Mouse (Mus musculus) embryonic facial prominence, embryonic 14.5 days (tissue): ENCODE measurements around the gene Gtf3c6. TPM values are rescaled to one million over a fixed set of nuclear protein-coding genes. Genes with fewer than 3 reads are reported as not detected.
A peak's percentile ranks its signal among the peaks of the same experiment; 100 is the strongest.
"Not testable (repeated sequence)": the region's sequence is repeated elsewhere in the genome, so short reads cannot be mapped to it uniquely, and the experiment has no call there.

ENCODE experiments used
- ATAC-seq: fragments of 200-750 bp; cut with Nextera tagmentation; 2 replicates; pipeline ENCODE4 v1.8.0; 2017; ENCODE audit warnings: low read depth, moderate number of reproducible peaks, moderate TSS enrichment
- DNase-seq: peaks from one replicate; pipeline ENCODE4 v3.0.0-alpha.2; 2015; ENCODE audit warnings: low spot score
- H3K27ac ChIP-seq: fragments of 300-500 bp; sonication (generic); replicated peaks from 2 replicates; pipeline ENCODE4 v1.5.1; 2014; ENCODE audit warnings: low read depth, mild to moderate bottlenecking, low read length, moderate library complexity
- H3K27me3 ChIP-seq: fragments of 300-500 bp; sonication (generic); replicated peaks from 2 replicates; pipeline ENCODE4 v1.6.1; 2014; ENCODE audit warnings: low read length; ENCODE audit not compliant: control insufficient read depth, insufficient read depth
- H3K36me3 ChIP-seq: fragments of 300-500 bp; sonication (generic); 2 replicates; pipeline ENCODE4 v1.6.1; 2014; ENCODE audit warnings: low read length, mixed read lengths; ENCODE audit not compliant: control insufficient read depth, insufficient read depth
- H3K4me1 ChIP-seq: fragments of 300-500 bp; sonication (generic); 2 replicates; pipeline ENCODE4 v1.6.1; 2014; ENCODE audit warnings: antibody characterized with exemption, low read length; ENCODE audit not compliant: control insufficient read depth, insufficient read depth
- H3K4me2 ChIP-seq: fragments of 300-500 bp; sonication (generic); 2 replicates; pipeline ENCODE4 v1.6.1; 2014; ENCODE audit warnings: low read depth, mild to moderate bottlenecking, low read length, moderate library complexity, mixed read lengths
- H3K4me3 ChIP-seq: fragments of 300-500 bp; sonication (generic); 2 replicates; pipeline ENCODE4 v1.5.1; 2014; ENCODE audit warnings: low read depth, mild to moderate bottlenecking, low read length
- H3K9ac ChIP-seq: fragments of 300-500 bp; sonication (generic); 2 replicates; pipeline ENCODE4 v1.6.1; 2014; ENCODE audit warnings: low read depth, mild to moderate bottlenecking, low read length, moderate library complexity, mixed read lengths
- H3K9me3 ChIP-seq: fragments of 300-500 bp; sonication (generic); 2 replicates; pipeline ENCODE4 v1.6.1; 2016; ENCODE audit warnings: low read length; ENCODE audit not compliant: control insufficient read depth
- WGBS: fragments of 180-500 bp; shearing (Covaris S2); extraction: QIAGEN DNeasy Blood & Tissue Kit; methylation state at CpG from one replicate; pipeline ENCODE4 v1.1.7; 2014; 5-methylcytosine and 5-hydroxymethylcytosine counted together
- polyA plus RNA-seq: library from polyadenylated mRNA; unstranded; fragments of >200 nt; fragmentation: Nextera tagmentation; extraction: Ambion mirVana; gene quantifications from 2 replicates; pipeline ENCODE4 v1.2.1, GENCODE M21; 2014

Gene Gtf3c6
- 82.5 and 89.0 TPM in 2 replicates for polyA plus RNA-seq

DNA sequence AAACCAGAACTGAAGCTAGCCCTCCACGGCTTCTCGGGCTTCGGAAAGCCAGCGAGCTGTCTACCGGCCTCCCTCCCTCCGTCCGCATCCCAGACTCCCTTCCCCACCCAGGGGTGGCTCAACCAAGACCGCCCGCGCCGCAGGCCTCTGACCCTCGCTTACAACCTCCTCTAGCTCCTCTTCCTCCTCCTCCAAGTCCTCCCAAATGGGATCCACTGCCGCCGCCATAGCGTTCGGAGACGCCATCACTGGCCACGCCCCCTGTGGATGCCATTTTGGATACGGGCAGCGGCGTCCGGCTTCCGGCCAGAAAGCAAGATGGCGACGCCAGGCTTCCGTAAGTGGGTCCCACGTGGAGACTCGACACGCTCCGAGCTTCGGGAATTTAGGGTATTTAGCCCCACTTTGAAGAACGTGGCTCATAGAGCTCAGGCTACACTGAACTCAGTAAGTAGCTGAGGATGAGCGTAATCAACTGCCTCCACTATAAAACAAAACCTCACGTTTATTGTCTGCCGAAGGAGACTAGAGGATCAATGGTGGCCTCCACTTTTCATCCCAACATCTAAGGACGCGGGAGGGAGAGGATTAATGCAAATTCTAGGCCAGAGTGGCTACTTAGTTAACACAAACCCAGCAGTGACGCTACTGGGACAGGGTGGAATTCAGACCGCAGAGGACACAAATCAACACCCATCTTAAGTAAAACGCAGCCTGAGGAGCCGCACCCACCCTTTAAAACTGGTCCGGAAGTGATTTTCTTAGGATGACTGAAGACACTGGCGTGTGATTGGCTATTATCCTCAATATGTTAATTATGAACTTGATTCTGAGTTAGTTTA is at the start of gene Gtf3c6:
Gtf3c6 (minus strand) TSS at position 695 of the 842 bp plus-strand sequence.
- DNase-seq (peak; percentile 97), ATAC-seq (peak; percentile 78)
- H3K4me3 ChIP-seq = peak within 1 kb of the TSS; percentile 84
- peak within 1 kb of the TSS; percentile 96 for H3K27ac ChIP-seq
- H3K9me3 ChIP-seq = no peaks in the 10 kb centered on the region
- peak within 1 kb of the TSS; percentile 81 for H3K4me2 ChIP-seq
- no peaks in the 10 kb centered on the region for H3K27me3 ChIP-seq
- H3K4me1 ChIP-seq = no peaks in the 10 kb centered on the region
- WGBS = 0% methylated on average over 39 of the region's 43 CpGs
- peaks cover 17% of the 10 kb centered on the region for H3K36me3 ChIP-seq
- peak within 1 kb of the TSS; percentile 91 for H3K9ac ChIP-seq

DNA sequence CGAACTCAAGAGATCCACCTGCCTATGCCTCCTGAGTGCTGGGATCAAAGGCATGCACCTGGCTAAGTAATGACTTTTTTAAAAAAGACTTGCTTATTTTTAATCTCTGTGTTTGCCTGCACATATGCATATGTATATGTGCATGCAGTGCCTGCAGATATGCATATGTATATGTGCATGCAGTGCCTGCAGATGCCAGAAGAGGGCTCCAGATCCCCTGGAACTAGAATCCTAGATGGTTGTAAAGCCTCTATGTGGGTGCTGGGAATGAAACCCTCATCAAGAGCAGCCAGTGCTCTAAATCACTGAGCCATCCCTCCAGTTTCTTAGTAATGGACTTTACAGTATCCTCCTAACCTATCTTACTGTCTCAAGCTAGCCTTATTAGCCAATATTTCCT is 48.1 kb upstream of the Gtf3c6 start:
- Histone ChIP-seq H3K27me3 (no peaks in the 10 kb centered on the region), H3K9me3 (0 out of 2 replicates have a peak, but pooled peaks cover 6% of the 10 kb centered on the region), H3K27ac (no peak overlapping the region), H3K36me3 (no peaks in the 10 kb centered on the region), H3K9ac (no peak overlapping the region), H3K4me1 (no peaks in the 10 kb centered on the region), H3K4me2 (no peak overlapping the region), H3K4me3 (no peak overlapping the region)
- ATAC-seq = no peak
- 93% methylated on average over 1 of the region's 1 CpGs for WGBS
- no peak for DNase-seq

- Histone ChIP-seq H3K9ac (peak within 1 kb of the TSS; percentile 94), H3K27me3 (no peaks in the 10 kb centered on the region), H3K4me3 (peak within 1 kb of the TSS; percentile 96), H3K4me1 (peaks cover 10% of the 10 kb centered on the region), H3K27ac (peak within 1 kb of the TSS; percentile 92), H3K4me2 (peak within 1 kb of the TSS; percentile 82), H3K36me3 (no peaks in the 10 kb centered on the region), H3K9me3 (0 out of 2 replicates have a peak, but pooled peaks cover 6% of the 10 kb centered on the region)
- ATAC-seq = peak; percentile 96
- under 1% methylated on average over 47 of the region's 55 CpGs for WGBS
- peak; percentile 100 for DNase-seq
These were observed 44.5 kb upstream of the Gtf3c6 start, which contains the start of gene Amd1 for GRCm38 (mm10) chr10:40302140-40302985. TSS of gene Amd1 (minus strand) at chr10:40302186.

DNA sequence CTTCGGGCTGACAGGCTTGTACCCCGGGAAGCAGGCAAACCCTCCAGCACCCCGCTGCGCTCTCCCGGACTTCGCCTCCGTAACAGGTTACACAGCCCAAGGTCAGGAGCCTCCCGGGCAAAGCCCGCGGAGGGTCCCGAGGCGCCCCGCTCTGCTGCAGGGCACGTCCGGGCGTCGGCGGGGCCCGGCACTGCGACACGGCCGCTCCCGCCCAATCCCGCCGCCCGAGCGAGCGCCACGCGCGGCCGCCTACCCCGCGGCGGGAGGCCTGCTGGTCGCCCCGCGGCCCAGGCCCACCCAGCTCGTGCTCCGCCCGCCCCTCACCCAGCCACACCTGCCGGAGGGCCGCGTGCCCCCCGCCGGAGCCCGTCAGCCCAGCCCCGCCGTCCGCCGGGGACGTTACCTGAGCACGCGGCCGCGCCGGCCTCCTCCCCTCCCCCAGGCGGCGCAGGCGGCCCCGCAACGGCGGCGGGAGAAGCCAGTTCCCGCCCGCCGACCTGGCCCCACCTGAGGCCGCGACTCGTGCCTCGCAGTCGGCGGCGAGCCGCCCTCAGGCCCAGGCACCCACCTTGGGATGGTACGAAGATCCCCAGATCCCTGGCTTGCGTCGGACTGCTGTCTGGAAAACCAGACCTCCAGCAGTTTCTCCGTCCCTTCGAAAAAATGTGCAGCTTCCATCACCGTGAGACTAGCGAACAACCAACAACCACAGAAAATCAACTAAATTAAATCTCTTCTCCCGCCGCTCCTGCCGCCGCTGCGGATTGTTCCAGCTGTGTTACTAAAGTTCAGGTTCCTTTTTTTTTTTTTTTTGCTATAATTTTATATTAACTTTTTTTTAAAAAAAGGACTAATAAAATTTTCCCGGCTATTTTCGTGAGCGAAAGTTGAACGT is 43.5 kb upstream of the Gtf3c6 start:
- Histone ChIP-seq H3K9ac (peak overlapping the region; percentile 94), H3K27ac (peak overlapping the region; percentile 91), H3K4me2 (peak overlapping the region; percentile 64), H3K4me3 (peak overlapping the region; percentile 96)
- H3K36me3 ChIP-seq, H3K4me1 ChIP-seq, H3K9me3 ChIP-seq, H3K27me3 ChIP-seq: not testable (repeated sequence)
- peak; percentile 19 for ATAC-seq
- DNase-seq = peak; percentile 34
- under 1% methylated on average over 22 of the region's 91 CpGs for WGBS

GRCm38 (mm10) chr10:40300648-40301171 is 42.8 kb upstream of the Gtf3c6 start:
- H3K27ac ChIP-seq = peak overlapping the region; percentile 91
- H3K27me3 ChIP-seq = no peaks in the 10 kb centered on the region
- peak overlapping the region; percentile 64 for H3K4me2 ChIP-seq
- peak overlapping the region; percentile 96 for H3K4me3 ChIP-seq
- WGBS = 1% methylated on average over 31 of the region's 36 CpGs
- DNase-seq (peak; percentile 96), ATAC-seq (peak; percentile 81)
- no peaks in the 10 kb centered on the region for H3K9me3 ChIP-seq
- 0 out of 2 replicates have a peak, but pooled peaks cover 1% of the 10 kb centered on the region for H3K36me3 ChIP-seq
- H3K9ac ChIP-seq = peak overlapping the region; percentile 94
- H3K4me1 ChIP-seq = peaks cover 10% of the 10 kb centered on the region

GRCm38 (mm10) chr10:40292640-40293039 is 34.7 kb upstream of the Gtf3c6 start:
- DNase-seq (no peak), ATAC-seq (no peak)
- no peak overlapping the region for H3K4me2 ChIP-seq
- H3K4me1 ChIP-seq = no peaks in the 10 kb centered on the region
- no peaks in the 10 kb centered on the region for H3K27me3 ChIP-seq
- WGBS = 93% methylated on average over 6 of the region's 6 CpGs
- H3K4me3 ChIP-seq = no peak overlapping the region
- no peak overlapping the region for H3K27ac ChIP-seq
- no peaks in the 10 kb centered on the region for H3K9me3 ChIP-seq
- H3K36me3 ChIP-seq = peaks cover 44% of the 10 kb centered on the region
- H3K9ac ChIP-seq = no peak overlapping the region

GRCm38 (mm10) chr10:40286767-40287166 is 28.9 kb upstream of the Gtf3c6 start:
- Histone ChIP-seq H3K9ac (no peak overlapping the region), H3K4me2 (no peak overlapping the region), H3K27me3 (no peaks in the 10 kb centered on the region), H3K4me1 (no peaks in the 10 kb centered on the region), H3K27ac (no peak overlapping the region), H3K4me3 (no peak overlapping the region), H3K36me3 (peaks cover 44% of the 10 kb centered on the region), H3K9me3 (no peaks in the 10 kb centered on the region)
- no peak for DNase-seq
- no peak for ATAC-seq
- 72% methylated on average over 1 of the region's 1 CpGs for WGBS
